Mouse (Mus musculus): ENCODE data around the gene Pecr.

DNA sequence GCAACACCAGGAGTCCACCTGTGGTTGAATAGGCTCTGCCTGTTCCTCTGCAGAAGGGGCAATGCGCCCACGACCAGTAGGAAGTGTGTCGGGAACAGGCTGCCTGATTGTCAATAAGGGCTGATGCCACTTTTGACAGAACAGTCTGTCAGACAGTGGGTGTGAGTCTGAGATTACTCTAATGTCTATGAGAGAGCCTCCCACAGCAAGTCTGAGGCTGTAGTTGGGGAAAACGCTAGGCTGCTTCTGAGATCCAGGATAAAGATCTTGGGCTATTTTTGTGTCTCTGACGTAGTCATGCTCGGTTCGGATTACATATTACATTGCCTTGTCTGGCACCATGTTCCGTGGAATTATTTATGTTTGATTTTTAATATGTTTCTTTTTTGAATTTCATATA is 11.6 kb upstream of the Pecr start:
- TF ChIP-seq CTCF (IDR thresholded peaks at IDR 0.05; ENCODE audit: borderline replicate concordance, extremely low read depth, insufficient read depth, insufficient read length) (no peak), POLR2A (IDR thresholded peaks at IDR 0.05; ENCODE audit: borderline replicate concordance, extremely low read depth, insufficient read depth, insufficient read length, poor library complexity, severe bottlenecking) (no peak)

Measured in brain, embryonic 14.5 days (tissue).